Mouse (Mus musculus) heart, adult 11 months (tissue): ENCODE results near the gene Sectm1a.
"Not testable (repeated sequence)": the region's sequence is repeated elsewhere in the genome, so short reads cannot be mapped to it uniquely, and the experiment has no call there.

ENCODE experiments used
- DNase-seq: peaks from one replicate; pipeline ENCODE4 v3.0.0; 2022

Gene Sectm1a

DNA sequence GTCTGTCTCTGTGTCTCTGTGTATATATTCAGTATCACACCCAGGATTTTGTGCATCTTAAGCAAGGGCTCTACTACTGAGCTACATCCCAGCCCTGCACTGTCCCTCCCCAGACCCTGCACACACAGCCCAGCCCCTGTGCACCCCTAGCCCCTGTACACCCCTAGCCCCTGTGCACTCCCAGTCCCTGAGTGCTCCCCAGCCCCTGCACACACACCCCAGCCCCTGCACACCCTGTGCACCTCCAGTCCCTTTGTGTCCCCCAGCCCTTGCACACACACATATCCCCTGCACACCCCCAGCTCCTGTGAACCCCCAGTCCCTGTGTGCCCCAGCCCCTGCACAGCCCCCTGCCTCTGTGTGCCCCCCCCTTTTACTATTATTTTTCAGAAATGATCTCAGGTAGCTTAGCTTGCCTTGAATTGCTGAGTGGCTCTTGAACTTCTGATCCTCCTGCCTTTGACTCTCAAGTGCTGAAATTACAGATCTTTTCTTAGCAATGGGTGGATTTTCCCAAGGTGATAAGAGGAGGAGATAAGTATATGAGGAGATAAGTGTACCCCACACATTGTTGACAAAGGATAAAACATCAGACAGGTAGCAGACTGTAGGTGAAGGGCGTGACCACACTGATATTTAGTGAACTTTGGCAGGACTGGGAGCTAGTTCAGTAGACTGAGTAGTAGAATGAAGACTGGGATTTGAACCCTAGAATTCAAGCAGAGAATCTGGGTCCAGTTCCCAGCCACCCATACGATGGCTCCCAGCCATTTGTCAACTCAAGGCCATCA is 8.9 kb upstream of the Sectm1a start:
- peak; percentile 77 for DNase-seq

DNA sequence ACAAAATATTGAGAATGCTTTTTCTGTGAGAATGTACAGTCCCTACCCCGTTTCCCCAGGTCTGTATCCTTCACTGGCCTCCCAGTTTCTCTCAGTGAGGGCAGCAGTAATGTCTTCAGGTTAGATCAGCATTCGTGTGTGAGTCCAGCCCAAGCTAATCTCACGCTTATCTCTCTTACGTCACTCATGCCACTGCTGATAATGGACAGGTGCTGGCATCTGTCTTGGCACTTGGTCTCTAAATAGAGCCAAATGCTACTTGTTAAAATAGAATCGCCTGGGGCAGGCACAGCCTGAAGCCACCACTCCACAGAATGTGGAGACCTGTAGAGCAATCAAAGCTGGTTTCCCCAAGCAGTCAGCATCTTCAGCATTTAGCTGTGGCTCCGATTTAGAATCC is 8.0 kb upstream of the Sectm1a start:
- peak; percentile 55 for DNase-seq

DNA sequence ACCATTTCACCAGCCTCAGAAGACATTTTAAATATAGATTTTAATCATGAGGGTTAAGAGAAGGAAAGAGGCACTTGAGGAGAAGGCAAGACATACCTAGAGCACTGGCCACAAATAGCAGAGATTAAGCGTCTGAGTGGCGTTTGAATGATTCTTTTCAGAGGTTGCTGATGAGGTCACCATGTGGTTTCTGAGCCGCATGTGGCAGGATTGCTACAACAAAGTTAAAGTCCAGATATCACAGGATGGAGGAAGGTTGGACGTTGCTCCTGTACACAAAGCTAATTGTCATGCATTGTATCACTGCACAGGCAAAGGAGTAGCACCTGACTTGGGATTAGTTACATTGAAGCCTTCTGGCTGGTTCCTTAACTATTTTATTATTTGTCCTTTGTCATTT is 5.3 kb upstream of the Sectm1a start:
- DNase-seq, result no peak

DNA sequence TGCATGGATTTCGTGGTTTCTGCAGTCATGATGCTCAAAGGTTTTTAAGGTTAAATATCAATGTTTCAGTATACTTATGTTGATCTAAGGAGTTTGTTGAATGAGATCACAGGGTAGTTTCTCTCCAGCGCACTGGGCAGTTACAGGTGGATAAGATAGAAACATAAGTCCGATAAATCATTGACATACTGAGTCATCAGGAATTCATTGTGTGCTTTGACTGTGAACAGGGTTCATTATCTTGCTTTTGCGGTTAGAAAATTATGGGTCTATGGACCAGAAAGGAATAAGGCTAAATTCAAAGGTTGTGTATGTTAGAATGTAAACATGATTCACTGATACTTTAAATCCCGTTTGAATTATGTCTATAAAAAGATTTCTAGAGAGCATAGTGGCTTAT is 4.2 kb upstream of the Sectm1a start:
- peak; percentile 53 for DNase-seq

DNA sequence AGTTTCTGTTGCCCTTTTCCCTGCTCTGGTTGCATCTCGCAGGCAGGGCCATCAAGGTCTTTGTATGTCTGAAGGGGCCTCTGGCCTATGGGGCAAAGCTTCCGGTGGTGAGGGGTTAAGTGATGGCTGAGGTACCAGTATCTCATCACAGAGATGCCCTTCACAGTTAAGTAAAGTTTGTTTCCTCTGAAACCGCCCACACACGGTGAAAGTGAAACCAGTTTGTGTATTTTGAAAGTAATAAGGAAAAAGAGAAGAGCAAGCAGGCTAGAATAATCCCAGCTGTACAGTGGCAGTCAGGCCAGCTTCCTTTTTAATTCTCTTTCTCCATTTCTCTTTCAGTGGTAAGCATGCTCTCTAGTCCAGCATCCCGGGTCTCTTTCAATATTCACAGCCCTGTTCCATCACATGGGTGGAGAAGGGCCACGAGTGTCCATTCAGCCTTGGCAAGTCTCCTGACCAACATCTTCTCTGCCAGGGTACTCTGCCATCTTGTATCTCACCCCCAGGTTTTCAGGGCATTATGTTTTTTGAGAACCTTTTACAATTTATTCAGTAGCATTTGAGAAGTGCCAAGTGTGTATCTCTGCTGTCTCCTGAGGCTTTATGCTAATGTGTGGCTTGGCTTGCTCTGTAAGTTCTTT is 2.0 kb upstream of the Sectm1a start:
- DNase-seq, result peak; percentile 92

DNA sequence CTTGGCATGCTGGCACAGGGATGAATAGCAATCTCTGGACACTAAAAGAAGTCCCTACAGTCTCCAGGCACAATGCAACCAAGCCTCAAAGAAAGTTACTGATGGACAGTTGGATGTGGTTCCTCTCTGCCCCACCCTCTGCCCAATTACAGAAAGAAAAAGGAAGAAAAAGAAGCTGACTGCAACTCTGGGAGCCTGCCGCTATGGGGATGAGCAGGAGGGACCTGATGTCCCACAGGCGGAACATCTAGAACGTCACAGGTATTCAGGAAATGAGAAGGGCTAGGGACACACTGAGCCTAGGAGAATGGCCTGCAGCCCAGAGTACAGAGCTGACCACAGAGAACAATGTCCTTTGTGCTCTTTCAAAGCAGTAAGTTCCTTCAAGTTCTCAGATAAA is 1.2 kb upstream of the Sectm1a start:
- peak; percentile 92 for DNase-seq

DNA sequence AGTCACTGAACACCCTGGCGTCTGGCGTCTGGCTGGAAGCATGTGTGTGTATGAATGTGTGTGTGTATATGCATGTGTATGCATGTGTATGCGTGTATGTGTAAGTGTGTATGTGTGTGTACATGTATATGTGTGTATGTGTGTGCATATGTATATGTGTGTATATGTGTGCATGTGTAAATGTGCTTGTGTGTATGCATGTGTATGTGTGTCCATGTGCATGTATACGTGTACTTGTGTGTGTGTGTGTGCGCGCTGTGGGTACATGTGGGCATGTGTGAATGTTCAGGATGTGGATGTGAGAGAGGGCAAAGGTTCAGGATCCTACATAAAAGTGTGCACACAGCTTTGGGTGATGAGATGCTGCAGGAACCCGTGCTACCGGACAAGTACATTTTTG is 690 bp downstream of the Sectm1a start:
- no peak for DNase-seq

DNA sequence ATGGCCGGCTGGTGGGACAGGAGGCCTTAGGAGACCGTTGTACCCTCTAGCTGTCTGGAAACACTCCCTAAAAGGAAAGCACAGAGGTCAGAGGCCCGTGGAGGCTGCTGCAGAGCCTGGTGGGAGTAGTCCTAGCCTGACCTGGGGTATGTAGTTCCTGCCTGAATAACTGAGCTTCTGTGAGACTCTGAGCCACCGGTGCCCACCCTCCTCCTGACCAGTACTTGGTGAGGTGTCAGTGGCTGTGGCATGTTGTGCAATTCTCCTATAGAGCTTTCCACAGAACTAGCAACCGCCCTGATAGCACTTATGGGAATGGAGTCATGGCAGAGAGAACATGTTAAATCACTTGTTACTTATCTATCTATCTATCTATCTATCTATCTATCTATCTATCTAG is 5.4 kb downstream of the Sectm1a start:
- peak; percentile 71 for DNase-seq

DNA sequence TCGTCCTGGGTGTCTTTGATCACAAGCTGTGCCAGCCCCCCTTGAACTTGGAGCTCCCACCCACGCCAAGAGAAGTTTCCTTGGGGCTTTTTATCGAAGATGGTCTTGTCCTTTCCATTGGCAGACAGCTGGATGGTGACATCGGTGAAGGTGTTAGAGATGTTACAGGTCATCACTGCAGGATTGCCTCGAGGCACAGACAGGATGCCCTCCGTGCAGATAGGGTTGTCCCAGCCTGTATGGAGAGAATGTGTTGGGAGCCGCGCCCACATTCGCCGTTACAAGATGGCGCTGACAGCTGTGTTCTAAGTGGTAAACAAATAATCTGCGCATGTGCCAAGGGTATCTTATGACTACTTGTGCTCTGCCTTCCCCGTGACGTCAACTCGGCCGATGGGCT is 11.4 kb downstream of the Sectm1a start:
- DNase-seq, result not testable (repeated sequence)

DNA sequence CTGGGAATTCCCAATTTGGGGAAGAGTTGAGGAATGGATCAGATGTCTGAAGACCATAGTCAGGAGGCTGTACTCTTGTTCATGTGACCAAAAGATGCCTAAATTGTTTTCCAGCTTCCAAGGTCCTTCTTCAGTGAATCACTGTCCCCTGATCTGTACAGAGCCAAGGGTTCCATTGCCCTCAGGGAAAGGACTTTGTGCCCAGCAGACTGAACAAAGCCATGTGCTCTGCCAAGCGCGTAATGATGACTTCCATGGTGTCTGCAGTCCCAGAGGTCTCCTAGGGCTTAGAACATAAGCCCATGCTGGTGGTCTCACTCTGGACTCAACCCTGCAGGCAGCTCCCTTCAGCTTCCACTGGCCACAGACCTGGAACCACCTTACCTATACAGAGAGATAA is 13.1 kb downstream of the Sectm1a start:
- no peak for DNase-seq

DNA sequence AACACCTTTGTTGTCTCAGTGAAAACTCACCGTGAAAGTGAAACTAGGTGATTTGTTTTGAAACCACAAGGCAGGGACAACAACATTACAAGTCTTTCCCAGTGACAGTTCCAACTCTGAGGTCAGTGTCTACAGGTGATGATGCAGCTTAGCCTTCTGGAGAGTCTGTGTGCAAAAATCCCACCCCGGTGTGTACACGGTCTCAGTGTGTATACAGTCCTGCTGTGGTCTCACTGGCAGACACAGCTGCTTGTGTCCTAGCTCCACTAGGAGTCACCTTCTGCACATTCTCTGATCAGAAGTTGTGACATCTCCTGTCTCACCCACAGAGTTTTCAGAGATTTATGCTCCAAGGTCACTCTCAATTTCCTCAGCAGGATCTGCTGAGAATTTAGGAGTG is 16.8 kb downstream of the Sectm1a start:
- no peak for DNase-seq

DNA sequence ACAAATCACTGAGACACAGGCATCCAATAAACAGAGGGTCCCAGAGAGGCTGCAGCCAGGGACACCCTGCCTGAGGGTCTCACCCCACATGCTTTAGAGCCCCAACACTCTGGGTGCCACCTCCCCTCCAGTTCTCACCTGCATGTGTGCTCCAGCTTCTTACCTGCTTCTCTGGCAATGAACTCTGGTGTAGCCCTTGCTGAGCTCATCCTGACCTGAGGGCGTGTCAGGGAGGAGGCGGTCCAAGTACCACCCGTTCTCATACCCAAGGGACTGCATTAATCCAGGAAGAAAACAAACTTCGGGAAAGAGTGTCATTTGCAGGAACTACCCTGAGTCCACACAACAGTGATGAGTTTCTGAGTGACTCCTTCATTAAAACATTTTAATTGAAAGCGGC is 17.6 kb downstream of the Sectm1a start, which contains the start of gene Sectm1b:
TSS of gene Sectm1b (minus strand) at position 191 of the 400 bp plus-strand sequence.
- no peak for DNase-seq

DNA sequence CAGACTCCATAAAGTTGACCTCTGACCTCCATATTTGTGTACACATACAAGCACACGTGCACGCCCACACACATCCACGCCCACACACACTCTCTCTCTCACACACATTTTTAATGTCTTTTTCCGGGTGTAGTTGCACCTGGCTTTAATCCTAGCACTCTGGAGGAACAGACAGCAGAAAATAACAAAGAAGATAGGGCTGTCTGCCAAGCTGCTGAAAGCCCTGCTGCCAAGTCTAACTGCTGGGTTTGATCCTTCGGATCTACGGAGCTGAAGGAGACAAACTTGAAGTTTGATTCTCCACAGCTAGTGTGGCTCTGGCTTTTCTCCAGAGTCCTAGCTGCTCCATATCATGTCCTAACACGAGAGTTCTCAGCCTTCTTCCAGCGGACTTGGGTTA is 19.4 kb downstream of the Sectm1a start:
- peak; percentile 76 for DNase-seq

DNA sequence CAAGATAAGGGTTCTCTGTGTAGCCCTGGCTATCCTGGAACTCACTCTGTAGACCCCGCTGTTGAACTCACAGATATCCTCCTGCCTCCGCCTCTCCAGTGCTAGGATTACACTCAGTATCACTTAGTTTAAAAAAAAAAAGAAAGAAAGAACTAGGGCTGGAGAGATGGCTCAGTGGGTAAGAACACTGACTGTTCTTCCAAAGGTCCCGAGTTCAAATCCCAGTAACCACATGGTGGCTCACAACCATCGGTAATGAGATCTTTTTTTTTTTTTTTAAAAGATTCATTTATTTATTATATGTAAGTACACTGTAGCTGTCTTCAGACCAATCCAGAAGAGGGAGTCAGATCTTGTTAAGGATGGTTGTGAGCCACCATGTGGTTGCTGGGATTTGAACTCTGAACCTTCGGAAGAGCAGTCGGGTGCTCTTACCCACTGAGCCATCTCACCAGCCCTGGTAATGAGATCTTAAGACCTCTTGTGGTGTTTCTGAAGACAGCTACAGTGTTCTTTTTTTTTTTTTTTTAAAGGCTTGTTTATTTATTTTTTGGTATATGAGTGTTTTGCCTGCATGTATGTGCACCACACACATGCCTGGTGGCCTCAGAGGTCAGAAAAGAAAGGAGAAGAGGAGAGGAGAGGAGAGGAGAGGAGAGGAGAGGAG is 20.5 kb downstream of the Sectm1a start:
- DNase-seq, result not testable (repeated sequence)

DNA sequence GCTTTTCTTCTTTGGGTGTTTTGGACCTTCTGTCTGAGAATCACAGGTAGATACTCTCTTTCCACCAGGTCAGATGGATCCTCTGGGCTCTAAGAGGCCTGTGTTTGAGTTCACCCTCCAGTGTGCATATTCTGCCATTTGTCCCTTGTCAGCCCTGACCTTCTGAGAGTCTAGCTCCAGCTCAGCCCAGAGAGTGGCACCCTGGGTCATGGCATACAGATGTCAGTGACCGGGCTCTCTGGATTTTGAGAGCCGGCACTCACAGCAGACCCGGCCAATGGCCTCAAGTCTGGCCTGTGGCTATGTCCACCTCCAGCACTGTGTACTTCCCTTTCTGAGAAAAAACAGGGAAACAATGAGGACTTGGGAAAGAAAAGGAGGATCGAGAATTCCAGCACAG is 21.5 kb downstream of the Sectm1a start:
- peak; percentile 77 for DNase-seq

DNA sequence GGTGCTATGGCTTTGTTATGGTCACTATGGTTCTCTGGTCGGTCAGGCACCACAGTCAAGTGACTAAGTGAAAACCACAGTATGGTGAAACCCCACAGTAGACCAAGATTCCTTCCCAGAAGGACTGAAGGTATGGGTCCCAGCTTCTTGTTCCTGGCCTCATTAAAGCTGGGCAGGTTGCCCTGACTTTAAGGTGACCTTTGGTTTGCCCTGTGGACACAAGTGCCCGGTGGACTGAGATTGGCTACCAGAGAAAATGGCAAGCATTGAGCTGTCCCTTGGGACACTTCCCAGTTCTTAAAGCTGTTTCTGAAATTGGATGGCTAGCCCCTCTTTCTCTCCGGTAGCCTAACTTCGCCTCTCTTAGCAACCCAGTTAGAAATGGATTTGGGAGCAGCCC is 22.1 kb downstream of the Sectm1a start:
- DNase-seq, result no peak

DNA sequence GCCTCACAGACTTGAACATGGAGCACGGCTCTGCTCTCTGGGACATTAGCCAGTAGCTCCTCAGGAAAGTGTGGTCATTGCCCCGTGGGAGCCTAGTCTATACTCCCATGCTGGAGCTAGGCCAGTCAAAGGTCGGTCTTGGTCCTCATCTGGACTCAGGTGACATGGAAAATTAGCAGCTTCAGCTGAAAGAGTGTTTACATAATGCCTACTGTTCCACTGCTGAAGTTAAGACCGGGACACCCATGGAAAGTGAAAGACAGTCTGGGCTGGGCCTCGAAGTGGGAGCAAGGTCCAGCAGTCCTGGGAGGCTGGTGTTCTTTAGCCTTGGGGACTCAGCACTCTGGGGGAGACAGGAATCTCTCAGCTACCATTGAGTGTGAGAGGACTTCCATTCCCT is 22.9 kb downstream of the Sectm1a start:
- DNase-seq, result peak; percentile 85

DNA sequence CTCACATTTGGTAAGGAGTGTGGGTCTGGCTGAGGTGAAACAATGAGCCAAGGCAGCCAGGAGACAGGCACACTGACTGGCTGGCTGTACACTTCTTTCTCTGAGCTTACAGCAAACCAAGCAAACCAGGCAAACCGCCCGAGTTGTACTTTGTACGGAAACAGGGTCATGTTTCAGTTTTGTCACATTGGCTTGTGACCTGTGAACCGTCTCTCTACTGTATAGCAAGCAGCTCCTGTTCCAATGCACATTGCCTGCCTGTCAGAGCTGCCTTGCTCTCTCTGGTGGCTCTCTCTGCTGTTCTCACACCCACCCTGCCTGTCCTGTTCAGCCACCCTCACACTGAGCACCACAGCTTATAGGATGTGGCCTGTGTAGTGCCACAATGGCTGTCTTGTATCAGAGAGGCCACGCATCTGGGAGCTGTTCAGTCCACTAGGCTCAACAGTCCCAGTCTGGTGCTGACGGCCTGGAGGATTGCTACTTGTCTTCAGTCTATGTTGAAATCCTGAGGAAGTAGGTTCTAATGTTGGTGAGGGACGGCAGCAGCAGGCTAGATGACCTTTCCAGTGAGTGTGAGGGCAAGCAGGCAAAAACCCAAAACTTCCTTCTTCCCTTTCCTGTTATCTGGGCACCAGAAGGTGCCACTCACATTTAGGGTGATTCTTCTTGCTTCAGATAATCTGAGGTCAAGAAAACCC is 24.3 kb downstream of the Sectm1a start:
- DNase-seq, result peak; percentile 75

DNA sequence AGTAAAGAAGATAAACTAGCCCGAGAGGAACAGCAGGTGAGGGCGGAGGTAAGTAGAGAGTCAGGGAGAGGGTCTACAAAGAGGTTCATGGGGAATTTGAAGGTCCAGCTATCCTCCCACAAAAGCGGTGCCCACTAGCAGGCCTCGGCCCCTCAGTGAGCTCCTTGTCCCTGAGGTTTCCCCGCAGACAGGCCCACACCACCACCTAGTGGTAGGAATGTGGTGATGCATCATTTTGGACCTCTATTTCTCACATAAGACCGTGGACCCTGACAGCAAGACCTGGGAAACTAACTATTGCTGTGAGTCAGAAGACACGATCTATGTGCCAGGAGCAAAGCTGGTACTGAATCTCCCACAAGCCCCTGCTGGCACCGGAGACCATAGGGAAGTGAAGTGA is 27.5 kb downstream of the Sectm1a start:
- DNase-seq, result peak; percentile 94

DNA sequence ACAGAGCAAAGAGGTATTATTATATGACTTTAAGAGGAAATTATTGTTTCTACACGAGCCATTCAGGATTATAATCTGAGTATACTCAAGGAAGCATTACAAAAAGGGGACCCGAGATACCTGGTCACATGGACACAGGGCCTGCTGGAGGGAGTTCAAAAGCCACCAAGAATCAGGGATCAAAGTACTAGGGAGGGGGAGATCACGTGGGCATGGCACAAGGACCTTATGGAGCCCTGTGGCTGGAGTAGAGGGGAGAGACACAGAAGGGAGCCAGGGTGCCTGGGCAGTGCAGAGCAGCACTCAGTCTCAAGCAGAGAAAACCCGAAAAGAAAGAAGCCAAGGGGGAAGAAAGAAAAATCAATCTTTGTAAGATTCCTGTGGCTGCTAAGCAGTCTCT is 28.6 kb downstream of the Sectm1a start:
- DNase-seq, result no peak

DNA sequence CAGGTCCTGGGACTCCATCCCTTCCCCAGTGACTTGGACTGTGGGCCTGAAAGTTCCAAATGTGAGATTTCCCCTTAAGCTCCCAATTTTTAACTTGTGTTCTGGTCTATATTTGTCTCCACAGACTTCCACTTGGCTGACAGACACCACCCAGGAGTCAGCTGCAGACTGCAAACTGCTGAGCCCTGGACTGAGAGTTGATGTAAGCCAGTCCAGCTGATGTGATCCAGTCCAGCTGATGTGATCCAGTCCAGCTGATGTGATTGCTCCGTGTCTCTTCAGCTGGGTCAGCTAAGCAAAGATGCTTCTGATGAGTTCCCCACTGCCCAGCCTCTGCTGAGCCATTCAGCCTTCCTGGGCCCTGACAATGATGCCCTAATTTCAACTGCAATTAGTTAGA is 29.2 kb downstream of the Sectm1a start:
- DNase-seq, result peak; percentile 90

DNA sequence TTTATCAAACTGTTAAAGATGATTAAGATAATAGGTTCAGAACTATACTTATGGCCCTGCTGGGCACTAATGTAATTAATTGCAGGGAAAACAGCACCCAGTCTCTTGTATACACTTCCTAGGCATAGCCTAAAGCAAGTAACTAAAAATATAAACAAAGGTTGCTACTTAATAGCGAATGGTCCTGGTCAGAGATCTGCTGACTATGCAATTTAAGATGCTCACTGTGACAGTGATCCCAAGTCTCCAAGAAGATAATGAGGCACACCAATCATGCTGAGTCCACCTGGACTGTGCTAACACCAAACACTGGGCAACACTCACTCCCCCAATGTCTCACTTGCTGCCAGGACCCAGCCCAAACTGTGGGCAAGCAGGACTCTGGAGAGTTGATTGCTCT is 31.2 kb downstream of the Sectm1a start:
- no peak for DNase-seq

DNA sequence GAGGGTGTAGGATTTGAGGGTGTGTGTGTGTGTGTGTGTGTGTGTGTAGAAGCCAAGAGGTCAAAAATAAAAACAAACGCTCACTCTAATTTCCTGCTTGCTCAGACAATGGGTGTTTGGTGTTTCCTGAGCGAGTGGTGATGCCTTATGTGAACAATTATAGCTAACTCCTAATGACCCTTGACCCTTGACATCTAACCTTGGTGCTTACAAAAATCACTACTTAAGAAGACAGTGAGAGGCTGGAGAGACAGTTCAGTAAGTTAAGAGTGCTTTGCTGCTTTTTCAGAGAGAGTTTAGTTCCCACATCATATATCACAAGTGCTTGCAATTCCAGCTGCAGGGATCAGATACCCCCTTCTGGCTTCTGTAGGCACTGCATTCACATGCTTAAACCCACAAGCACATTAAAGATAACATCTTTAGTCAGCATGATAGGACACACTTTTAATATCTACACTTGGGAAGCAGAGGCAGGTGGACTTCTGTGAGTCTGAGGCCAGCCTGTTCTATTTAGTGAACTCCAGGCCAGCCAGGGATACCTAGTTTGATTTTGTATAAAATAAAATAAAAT is 33.1 kb downstream of the Sectm1a start:
- no peak for DNase-seq
